Mouse (Mus musculus) layer of hippocampus, postnatal 10 days (tissue): ENCODE data around the gene Errfi1. TPM values are rescaled to one million over a fixed set of nuclear protein-coding genes. Genes with fewer than 3 reads are reported as not detected.
"Not testable (repeated sequence)": the region's sequence is repeated elsewhere in the genome, so short reads cannot be mapped to it uniquely, and the experiment has no call there.

Source experiments
- DNase-seq, 2 experiments: peaks; one replicate each; pipeline ENCODE4 v3.0.0; 2021; ENCODE audit warnings: low spot score in 2 of 2
- total RNA-seq, 2 experiments: library from RNA; stranded (reverse); gene quantifications; 2 replicates each; pipeline ENCODE4 v1.2.3; 2021

The Errfi1 gene
- total RNA-seq, 2 experiments from 2014 or later: 25.3 to 31.0 TPM

DNA sequence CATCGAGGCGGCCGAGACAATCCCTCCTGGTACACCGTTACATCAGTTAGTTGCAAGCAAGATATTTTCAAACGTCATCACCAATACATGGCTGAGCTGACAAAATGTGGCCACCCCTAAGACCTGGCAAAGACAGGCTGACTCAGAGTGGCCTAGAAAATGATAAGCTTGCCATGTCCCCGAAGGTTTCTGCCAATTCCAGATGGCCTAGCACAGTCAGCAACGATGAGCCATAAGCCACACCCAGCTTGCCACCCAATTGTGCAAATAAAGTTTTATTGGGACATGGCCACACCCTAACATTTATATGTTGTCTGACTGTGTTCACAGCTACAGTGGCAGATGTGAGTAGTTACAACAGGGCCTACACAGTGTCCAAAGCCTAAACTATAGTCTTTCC lies 10.5 kb upstream of the Errfi1 start:
- no peak for DNase-seq

DNA sequence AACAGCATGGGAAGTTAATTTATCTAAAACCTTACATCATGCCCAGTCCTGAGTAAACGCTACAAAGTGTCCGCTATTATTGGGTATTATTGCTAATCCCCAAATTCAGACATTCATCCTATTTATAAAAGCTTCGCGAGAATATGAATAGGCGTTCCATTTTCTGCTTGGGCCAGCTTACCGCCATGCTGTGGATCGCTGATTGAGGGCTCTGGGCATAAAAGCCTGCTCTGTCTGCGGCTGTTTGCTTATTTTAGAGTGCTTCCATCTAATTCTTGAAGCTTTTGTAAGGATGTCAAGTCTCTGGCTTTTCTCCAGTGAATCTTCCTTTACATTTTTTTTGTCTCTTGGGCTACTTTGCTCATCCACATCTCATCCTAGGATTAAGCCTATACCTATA lies 7.4 kb upstream of the Errfi1 start:
- no peak for DNase-seq

DNA sequence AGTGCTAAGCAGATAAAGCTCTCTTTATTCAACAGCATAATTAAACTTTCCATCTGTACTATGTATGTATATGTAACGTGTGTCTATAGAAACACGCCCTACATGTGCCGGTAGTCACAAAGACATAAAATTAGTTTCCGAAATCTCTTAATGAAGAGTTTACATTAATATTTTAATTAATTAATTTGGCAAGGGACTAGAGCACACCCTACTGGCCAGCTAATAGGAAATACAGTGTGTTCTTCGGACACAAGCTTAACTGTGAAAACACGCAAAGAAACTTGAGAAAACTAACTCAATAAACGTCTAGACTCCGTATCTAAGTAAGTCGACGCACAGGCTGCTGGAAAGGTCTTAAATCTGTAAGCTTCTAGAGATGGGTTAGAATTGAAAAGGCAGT lies 3.8 kb upstream of the Errfi1 start:
- DNase-seq: no peak

DNA sequence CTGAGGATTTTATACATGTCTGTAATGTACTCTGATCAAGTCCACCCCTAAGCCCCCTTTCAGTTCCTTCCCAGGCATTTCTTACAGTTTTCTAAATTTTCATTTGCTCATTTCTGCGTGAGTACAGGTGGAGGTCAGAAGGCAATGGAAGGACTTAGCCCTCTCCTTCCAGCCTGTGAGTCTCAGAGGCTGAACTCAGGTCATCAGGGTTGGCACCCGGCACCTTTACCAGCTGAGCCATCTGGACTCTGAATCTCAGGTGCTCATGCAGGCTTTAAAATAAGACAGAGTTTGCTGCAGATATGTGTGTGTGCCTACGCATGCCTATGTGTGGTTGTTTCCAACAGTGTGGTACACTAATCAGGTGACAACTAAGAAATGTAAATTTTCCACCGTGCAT lies 2.8 kb upstream of the Errfi1 start:
- DNase-seq: no peak

DNA sequence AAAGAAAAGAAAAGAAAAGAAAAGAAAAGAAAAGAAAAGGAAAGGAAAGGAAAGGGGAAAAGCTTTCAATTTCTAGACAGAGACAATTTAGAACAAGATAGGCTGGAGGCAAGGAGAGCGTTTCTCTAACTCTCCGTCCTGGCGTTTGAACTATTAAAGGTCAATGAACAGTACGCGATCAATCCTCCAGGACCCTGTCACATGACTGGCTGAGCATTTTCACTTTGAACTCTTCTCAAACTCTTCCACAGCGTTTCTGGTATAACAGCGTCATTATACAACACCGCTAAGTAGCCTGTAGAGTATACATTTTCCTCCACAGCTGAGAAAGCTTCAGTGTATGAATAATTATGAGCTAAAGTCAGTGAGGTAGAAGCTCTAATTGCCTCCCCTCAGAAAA lies 1.7 kb upstream of the Errfi1 start:
- no peak for DNase-seq

DNA sequence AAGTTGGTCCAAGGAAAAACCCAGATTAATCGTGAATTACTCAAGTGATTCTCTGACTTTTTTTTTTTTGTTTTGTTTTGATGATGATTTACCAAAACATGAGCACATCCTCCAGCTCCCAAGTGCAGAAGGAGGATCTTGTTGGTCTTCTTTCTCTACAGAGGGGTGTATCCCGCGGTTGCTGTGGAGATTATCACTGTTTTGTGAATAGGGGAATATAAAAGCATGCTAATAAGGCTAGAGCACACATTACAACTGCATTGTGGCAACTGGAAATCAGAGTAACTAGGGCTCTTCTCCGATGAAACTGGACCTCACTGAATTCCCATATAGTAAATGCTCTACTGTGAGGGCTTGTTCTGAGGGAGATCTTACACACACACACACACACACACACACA lies 1.2 kb upstream of the Errfi1 start:
- DNase-seq: no peak

DNA sequence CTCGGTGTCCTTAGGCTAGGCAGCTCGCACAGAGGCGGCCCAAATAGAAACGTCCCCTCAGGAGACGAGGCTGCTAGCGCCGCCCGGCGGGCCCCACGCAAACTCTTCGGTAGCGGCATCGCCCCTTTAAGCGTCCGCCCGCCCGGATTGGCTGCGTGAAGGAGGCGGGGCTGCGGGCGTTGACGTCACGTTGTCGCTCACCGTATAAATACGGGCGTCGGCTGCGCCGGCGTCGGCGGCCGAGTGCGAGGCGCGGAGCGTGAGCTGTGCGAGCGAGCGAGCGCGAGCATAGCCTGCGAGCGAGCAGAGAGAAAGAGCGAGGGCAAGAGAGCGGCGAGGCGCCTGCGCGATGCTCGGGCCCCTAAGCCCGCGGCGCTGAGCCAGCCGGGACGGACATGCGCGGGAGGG lies 1.1 kb downstream of the Errfi1 start:
- DNase-seq: peak; percentile 98

DNA sequence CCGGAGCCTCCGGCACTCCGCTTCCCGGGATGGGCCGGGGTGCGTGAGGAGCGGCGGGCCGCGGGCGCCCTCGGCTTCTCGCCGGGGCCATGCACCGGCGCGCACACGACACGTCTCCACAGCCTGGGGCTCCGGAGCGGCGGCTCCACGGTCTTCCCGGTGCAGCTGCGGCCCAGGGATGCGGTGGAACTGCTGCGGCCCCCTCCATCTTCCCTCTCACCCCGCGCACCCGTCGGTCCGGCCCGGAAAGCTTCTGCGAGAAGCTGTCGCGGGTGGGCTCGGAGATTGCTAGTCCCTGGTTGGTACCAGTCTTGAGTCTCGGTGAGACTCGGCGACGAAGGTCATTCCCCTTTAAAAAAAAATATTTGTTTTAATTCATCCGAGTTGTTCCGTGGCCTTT lies 1.6 kb downstream of the Errfi1 start:
- no peak for DNase-seq

DNA sequence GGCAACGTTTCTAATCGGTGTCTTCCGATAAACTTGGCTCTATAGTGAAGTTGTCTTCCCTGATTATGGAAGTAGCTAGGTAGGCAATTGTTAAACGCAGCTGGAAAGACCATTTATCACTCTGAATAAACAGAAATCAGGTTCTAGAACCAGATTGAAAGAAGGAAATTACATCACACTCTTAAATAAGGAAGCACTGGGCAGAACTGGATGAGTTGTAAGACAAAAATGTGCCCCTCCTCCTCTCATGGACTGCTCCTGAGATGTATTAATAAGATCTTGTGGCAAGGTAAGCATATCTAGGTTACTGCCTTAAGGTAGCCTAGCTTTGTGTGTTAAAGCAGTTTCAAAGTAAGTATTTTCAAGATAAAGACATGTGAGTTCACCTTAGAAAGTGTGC lies 6.8 kb downstream of the Errfi1 start:
- DNase-seq: no peak

DNA sequence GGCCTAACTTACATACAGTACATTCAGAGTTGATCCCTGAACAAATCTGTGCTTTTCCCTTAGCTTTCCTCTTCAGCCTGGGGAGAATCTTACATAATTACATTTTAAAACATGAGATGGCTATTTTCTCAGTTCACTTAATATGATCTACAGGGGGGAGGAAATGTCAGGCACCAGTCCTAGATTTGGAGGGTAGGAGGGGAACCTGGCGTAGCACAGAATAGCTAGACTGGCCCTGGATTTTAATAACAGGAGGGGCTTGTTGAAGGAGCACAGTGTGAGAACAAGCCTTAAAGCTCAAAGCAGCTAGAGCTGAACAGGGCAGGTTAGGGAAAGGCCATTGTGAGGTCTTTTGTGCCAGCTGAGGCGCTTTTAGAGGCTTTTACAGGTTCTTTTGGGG lies 7.4 kb downstream of the Errfi1 start:
- DNase-seq: no peak

DNA sequence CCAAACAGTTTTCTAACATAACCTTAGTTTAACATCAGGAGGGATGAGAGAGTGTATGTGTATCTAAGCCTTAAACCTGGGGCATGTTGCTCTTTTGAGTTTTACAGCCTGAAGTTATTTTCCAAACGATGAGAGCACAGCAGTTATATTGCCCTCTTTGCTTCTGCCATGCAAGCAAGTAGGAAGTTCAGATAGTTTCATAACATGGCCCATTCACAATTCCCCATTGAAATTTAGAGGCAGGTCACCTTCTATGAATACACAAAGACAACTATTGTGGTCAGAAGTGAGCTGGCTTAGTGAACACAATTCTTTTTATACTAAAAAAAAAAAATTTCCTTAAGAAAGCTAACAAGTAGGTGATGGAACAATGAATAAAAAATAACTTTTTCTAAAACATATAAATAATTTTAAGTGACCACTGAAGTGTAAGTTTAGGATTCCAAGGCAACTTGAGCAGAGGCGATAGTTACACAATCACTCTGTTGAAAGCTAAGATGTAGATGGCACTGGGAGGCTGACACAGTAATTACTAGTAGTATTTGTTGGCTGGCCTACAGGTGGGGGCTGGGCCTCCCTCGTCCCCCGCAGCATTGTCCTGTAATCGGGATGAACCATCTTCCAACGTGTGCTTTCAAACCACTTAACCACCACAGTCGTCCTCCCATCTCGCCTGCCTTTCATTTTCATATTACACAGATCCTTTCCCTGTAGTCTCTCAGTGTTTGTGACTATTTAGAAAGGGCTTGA lies 9.1 kb downstream of the Errfi1 start:
- DNase-seq: no peak

DNA sequence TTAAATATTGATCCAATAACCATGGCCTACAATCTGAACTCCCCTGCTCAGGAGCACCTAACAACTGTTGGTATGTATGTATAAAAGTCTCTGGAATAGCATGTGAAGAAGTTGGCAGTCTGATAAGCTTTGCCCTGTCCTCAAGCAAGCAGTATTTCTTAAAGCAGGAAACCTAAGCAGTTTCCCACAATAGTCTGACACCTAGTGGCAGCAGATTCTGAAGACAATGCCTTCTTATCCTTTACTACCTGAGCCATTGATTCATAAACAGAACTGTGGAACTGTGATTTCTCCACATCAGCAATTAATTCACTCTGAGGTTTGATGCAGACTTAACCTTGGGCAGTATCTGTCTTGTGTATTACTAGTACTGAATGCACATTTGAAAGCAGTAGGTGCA lies 11.7 kb downstream of the Errfi1 start:
- DNase-seq: no peak

DNA sequence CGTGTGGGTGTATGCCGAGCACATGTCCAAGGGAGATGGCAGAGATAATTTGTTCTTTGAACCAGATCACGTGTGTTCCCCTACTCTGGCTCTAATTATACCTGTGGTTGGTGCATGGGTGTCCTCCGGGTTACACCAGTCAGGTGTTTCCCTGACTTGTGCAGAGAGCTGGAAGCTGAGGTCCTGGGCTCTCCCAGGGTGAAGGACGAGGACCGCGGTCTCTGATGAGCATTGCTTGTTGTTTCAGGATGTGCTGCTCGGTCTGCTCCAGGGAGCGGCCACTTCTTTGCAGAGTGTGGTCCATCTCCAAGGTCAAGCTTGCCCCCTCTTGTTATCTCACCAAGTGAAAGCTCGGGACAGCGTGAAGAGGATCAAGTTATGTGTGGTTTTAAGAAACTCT lies 12.3 kb downstream of the Errfi1 start:
- DNase-seq: no peak

DNA sequence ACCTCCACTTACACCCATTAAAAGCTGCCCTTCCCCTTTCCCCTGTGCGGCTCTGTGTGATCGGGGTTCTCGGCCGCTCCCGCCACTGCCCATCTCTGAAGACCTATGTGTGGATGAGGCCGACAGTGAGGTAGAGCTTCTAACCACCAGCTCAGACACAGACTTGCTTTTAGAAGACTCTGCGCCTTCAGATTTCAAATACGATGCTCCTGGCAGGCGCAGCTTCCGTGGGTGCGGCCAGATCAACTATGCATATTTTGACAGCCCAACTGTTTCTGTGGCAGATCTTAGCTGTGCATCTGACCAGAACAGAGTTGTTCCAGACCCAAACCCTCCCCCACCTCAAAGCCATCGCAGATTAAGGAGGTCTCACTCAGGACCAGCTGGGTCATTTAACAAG lies 12.8 kb downstream of the Errfi1 start:
- no peak for DNase-seq

DNA sequence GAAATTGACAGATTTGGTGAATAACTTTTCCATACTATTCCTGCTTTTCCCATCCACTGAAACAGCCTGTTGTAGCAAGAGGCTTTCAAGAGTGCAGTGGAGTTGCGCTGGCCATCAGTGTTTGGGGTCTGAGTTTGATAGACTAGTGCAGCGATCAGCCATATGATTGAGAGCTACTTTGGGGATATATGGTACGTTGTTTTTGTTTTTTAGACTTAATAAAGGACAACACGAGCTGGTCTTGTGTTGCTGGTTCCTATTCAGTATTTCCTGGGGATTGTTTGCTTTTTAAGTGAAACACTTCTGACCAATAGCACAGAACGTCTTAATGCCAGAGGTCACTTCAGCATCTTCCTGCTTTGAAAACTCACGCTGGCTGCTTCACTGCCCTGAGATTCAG lies 14.4 kb downstream of the Errfi1 start:
- DNase-seq: no peak

DNA sequence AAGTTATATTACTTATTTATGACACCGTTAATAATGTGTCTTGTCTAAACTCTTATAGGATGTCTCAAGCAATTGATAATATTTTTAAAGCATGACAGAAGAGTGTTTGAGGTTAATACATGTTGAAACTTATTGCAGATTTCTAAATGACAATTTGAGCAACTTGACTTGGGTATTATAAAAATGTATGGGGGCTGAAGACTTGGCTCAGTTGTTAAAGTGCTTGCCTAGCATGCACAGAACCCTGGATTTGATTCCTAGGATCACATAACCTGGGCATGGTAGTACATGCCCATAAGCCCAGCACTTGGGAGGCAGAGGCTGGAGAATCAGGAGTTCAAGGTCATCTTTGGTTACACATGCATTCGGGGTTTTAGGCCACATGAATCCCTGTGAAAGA lies 15.1 kb downstream of the Errfi1 start:
- DNase-seq: no peak

DNA sequence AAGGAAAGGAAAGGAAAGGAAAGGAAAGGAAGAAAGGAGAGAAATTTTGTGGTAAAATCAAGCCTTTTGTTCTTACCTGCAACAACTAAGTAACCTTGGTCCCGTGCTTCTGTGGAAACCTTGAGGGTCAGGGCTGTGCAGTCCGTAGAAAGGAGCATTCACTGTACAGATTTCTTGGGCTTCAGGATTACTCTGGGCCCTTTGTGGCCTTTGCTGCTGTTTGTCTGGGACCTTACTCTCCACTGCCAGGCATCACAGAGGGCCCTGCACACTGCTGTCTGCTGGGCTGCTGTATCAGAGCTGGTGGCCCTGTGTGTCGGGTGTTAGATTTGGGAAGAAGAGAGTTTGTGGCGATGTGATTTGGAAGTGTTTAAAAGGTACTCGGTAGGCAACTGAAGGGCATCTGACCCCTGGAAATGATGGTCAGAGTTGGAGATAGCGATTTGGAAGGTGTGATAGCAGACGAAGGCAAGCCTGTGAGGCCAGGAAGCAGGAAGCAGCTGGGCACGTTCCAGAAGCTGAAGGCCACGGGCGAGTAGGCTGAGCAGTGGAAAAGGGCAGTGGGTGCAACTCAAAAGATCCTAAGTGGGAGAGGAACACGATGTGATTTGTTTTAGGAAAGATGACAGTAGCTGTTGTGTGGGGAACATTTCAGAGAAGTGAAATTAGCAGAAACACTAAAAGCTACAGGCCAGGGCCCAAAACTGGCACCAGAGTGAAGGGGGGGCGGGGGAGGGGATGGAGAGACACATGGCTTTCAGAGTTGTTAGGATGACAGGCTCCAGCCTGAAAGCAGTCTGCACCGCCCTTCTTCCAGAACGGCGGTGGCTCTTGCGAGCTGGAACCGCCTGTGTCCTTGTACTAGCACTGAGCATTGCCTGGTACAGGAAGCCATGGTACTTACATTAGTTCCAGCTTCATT lies 15.8 kb downstream of the Errfi1 start:
- peak in 1 of 2 experiments; percentile 25 for DNase-seq

DNA sequence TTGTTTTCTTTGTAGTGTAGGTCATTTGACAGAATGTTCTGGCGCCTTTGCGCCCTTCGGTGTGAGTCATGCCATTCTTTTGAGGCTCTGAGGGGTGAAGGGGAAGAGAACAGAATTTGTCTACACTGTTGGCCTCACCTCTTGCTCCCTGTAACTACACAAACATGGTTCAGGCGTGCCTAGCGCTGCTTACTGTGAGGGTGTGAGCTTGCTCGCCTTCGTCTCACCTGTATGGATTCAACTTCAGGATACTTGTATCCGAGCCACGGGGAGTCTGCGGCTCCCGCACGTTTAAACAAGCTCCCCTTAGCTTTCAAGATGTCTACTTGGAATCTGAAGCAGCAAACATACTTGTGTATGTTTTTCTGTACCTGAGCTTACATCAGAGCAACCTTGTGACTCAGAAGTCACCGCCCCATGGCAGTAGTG lies 17.3 kb downstream of the Errfi1 start:
- no peak for DNase-seq

DNA sequence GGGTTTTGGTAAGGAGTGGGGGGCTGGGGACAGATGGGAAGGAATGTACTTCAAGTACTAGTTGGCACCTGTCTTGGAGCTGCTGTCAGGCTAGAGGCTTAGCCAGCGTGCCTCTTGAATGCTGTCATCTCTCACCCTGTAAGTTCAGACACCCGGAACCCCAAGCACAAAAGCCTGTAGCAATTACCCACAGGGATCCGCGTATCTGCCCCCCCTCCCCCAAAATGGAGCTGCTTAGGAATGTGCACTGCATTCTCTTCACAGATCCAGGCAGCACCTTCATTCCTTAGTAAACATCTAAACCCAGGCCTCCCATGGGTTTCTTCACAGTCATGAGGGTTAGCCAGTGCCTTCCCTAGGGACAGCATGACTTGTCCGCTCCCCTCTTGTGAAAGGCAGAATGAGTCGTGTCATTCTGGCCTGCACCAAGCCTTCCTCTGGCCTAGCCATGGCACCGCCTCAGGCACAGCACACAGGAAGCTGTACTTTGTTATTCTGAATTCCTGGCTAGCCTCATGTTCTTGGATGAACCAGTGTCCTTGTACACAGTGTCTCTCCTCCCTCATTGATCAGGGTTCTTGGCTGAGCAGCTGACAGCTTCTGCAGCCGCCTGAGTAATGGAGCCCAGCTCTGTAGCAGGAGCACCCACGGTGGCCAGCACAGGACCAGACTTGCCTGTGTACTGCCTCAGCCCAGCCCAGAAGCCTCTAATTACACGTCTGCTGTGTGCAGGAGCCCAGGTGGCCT lies 17.8 kb downstream of the Errfi1 start:
- peak; percentile 33 to 47 for DNase-seq

DNA sequence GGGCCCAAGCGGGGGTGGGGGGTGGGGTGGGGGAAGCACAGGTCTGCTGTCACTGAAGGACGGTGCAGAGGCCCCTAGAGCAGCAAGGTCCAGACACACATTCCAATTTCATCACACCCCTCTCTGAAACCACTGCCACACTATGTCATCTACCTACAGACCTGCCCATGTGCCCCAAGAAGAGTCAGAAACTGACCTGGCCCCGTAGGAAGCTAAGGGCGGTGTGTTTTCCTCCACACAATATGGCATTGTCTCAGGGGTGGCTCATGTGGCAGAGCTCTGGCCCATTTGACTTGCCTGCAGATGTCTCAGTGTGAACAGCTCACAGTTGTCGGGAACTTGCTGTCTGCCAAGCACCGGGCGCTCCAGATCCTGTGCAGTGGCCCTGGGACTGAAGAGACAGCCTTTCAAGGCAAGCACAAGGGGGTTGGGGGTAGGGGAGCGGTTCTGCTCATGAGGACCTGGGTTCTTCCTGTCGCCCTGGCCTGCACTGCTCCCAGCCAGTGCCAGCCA lies 18.5 kb downstream of the Errfi1 start:
- DNase-seq: peak; percentile 57 to 64

DNA sequence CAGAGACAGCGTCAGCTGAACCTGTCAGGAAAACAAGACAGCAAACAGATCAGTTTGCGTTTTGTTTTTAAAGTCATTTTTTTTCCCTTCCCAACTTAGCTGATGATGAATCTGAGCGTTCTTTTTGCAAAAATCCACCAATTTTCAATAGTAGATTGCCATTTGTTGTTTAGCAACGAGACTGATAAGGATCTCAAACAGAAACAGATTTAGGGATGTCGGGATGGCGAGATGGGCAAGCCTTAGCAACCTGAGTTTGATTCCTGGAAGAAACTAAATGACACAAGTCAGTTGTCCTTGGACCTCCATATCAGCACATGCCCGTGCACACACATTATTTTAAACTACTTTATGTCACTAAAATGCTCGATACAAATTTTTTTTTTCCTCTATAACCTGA lies 19.0 kb downstream of the Errfi1 start:
- no peak for DNase-seq

DNA sequence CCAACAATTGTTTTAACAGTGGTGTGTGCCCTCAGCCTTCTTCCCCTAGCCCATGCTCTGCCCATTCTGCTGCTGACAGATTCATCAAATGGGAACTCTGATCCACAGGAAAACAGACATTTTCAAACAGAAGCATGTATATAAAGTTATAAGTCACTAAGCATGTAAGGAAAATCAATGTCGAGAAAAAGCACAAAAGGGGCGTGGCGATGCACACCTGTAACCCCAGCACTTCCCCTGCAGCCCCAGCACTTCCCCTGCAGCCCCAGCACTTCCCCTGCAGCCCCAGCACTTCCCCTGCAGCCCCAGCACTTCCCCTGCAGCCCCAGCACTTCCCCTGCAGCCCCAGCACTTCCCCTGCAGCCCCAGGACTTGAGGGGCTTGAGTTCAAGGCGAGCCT lies 20.7 kb downstream of the Errfi1 start:
- not testable (repeated sequence) for DNase-seq
